Mouse (Mus musculus) urinary bladder, postnatal 4 days (tissue): Measurements from ENCODE around the gene Serpinb9g.
"Not testable (repeated sequence)": the region's sequence is repeated elsewhere in the genome, so short reads cannot be mapped to it uniquely, and the experiment has no call there.

Experiments
- DNase-seq, 2 experiments: peaks; one replicate each; pipeline ENCODE4 v3.0.0; 2021 to 2022; ENCODE audit warnings: low spot score in 2 of 2

Serpinb9g gene

GRCm38 (mm10) chr13:33484490-33484889 is at the start of gene Serpinb9g:
Serpinb9g (plus strand) TSS chr13:33484790.
- not testable (repeated sequence) for DNase-seq

- not testable (repeated sequence) for DNase-seq
Measured at GRCm38 (mm10) chr13:33483872-33484271, 718 bp upstream of the Serpinb9g start.

GRCm38 (mm10) chr13:33524629-33525028 is 40.0 kb downstream of the Serpinb9g start:
- DNase-seq: no peak

DNA sequence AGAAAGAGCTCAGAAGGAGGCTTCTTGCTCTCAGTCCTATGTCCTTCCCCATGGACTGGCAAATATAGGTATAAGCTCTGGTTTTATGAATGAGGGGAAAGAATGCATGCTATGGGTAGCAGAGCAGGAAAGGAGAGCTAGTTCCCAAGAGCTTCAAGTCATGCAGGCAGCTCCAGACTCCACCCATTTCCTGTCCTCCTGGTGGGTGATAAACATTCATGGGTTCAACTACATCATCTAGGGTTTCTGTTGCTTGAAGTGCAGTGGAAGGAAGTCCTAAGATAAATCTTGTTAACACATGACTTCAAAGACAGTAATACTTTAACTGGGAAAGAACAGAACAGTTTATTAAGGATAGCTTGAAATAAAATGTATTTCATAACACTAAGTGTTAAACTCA is 48.2 kb downstream of the Serpinb9g start:
- no peak for DNase-seq
